Mouse (Mus musculus) lung, embryonic 14.5 days (tissue): ENCODE measurements at regions not wholly inside any gene's neighbourhood (a gene's known extent, or its start where the extent isn't known, plus 50 kb on each side); places are given as distances from the start of the nearest gene placed in this dataset.

Experiments
- ATAC-seq: fragments of 200-750 bp; cut with Nextera tagmentation; 2 replicates; pipeline ENCODE4 v1.8.0; 2017; ENCODE audit warnings: mild to moderate bottlenecking, moderate TSS enrichment, moderate library complexity; ENCODE audit not compliant: insufficient read depth
- DNase-seq: peaks from one replicate; pipeline ENCODE4 v3.0.0-alpha.2; 2015
- H3K27ac ChIP-seq: fragments of 300-500 bp; sonication (generic); 2 replicates; pipeline ENCODE4 v1.5.1; 2014; ENCODE audit warnings: low read depth, mild to moderate bottlenecking, moderate library complexity
- H3K27me3 ChIP-seq: fragments of 300-500 bp; sonication (generic); 2 replicates; pipeline ENCODE4 v1.6.1; 2014; ENCODE audit warnings: low read length, control low read depth; ENCODE audit not compliant: insufficient read depth
- H3K36me3 ChIP-seq: fragments of 300-500 bp; sonication (generic); 2 replicates; pipeline ENCODE4 v1.6.1; 2014; ENCODE audit warnings: control low read depth; ENCODE audit not compliant: insufficient read depth
- H3K4me1 ChIP-seq: fragments of 300-500 bp; sonication (generic); 2 replicates; pipeline ENCODE4 v1.6.1; 2014; ENCODE audit warnings: antibody characterized with exemption, control low read depth; ENCODE audit not compliant: insufficient read depth
- H3K4me2 ChIP-seq: fragments of 300-500 bp; sonication (generic); 2 replicates; pipeline ENCODE4 v1.6.1; 2014; ENCODE audit warnings: mild to moderate bottlenecking
- H3K4me3 ChIP-seq: fragments of 300-500 bp; sonication (generic); 2 replicates; pipeline ENCODE4 v1.5.1; 2014; ENCODE audit warnings: low read depth, low read length
- H3K9ac ChIP-seq: fragments of 300-500 bp; sonication (generic); 2 replicates; pipeline ENCODE4 v1.6.1; 2014
- H3K9me3 ChIP-seq: fragments of 300-500 bp; sonication (generic); 2 replicates; pipeline ENCODE4 v1.6.1; 2016; ENCODE audit warnings: low read depth, low read length, control low read depth
- CTCF ChIP-seq: IDR thresholded peaks from 2 replicates; pipeline ENCODE4 v1.5.1; 2016; ENCODE audit warnings: antibody characterized with exemption, low read depth
- WGBS: fragments of 180-500 bp; shearing (Covaris S2); extraction: QIAGEN DNeasy Blood & Tissue Kit; methylation state at CpG from one replicate; pipeline ENCODE4 v1.1.7; 2014; 5-methylcytosine and 5-hydroxymethylcytosine counted together

DNA sequence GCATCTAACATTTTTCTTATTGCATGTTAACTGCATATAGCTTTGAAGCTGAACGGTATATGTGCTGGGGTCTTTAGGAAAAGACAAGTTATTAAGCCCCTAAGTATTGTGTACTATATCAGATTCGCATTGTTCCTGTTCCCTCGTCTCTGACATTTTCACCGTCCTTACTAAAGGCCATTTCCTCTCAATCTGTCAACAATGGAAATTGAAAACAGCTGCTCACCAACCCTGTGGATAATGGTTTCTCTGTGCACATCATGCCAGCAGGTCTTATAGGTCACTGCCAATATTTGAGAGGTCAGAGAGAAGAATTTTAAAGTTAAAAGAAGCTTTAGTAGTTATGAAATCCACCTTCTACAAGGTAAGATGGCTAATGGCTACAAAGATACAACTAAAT is 797.4 kb upstream of the Impad1 start:
- no peak overlapping the region for H3K27ac ChIP-seq
- H3K4me2 ChIP-seq, result no peak overlapping the region
- 29% methylated on average over 4 of the region's 4 CpGs for WGBS
- no peaks in the 10 kb centered on the region for H3K27me3 ChIP-seq
- no peaks in the 10 kb centered on the region for H3K4me1 ChIP-seq
- H3K9ac ChIP-seq, result no peak overlapping the region
- DNase-seq (peak; percentile 5), ATAC-seq (no peak)
- TF ChIP-seq CTCF, result no peak
- H3K36me3 ChIP-seq, result no peaks in the 10 kb centered on the region
- H3K4me3 ChIP-seq, result no peak overlapping the region
- no peaks in the 10 kb centered on the region for H3K9me3 ChIP-seq

DNA sequence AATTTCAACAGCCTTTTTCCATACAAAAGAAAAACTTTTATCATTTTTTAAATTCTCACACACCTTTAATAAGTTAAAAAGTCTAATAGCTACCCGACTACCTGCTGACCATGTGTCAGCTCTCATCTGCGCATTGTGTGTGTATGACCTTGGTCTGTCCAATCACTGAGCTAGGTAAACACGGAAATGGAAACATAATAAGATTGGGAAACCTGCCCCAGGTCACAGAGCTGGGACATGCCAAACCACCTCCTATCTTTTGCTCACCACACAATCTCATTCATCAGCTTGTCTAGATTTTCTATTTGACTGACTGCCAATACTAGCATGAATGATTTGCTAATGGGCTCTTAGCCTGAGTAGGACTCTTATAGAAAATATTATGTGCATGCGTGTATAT is 794.3 kb upstream of the Impad1 start:
- H3K36me3 ChIP-seq, result no peaks in the 10 kb centered on the region
- no peak overlapping the region for H3K9ac ChIP-seq
- ATAC-seq, result no peak
- TF ChIP-seq CTCF, result no peak
- WGBS, result 81% methylated on average over 4 of the region's 4 CpGs
- H3K27me3 ChIP-seq, result no peaks in the 10 kb centered on the region
- H3K9me3 ChIP-seq, result no peaks in the 10 kb centered on the region
- H3K4me3 ChIP-seq, result no peak overlapping the region
- DNase-seq, result no peak
- no peak overlapping the region for H3K27ac ChIP-seq
- no peak overlapping the region for H3K4me2 ChIP-seq
- H3K4me1 ChIP-seq, result no peaks in the 10 kb centered on the region

DNA sequence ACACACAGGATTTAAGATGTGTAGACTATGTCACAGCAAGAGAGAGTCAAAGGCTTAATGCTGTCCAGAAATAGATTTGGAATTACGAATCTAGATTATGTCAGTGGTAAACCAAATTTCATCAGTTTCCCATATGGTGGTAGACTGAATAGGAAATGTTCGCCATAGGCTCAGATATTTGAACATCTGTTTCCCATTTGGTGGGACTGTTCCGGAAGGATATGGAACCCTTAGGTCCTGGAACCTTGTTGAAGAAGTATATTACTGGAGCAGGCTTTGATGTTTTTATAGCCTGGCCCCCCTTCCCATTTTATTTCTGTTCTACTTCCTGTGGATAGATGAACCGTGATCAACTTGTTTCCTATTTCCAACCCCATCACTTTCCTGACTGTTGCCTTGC is 792.0 kb upstream of the Impad1 start:
- Histone ChIP-seq H3K36me3 (no peaks in the 10 kb centered on the region), H3K9me3 (no peaks in the 10 kb centered on the region), H3K27me3 (no peaks in the 10 kb centered on the region), H3K4me3 (no peak overlapping the region), H3K27ac (no peak overlapping the region), H3K4me1 (no peaks in the 10 kb centered on the region), H3K4me2 (no peak overlapping the region), H3K9ac (no peak overlapping the region)
- no peak for ATAC-seq
- no peak for DNase-seq
- no peak for TF ChIP-seq CTCF
- WGBS, result 73% methylated on average over 4 of the region's 4 CpGs

DNA sequence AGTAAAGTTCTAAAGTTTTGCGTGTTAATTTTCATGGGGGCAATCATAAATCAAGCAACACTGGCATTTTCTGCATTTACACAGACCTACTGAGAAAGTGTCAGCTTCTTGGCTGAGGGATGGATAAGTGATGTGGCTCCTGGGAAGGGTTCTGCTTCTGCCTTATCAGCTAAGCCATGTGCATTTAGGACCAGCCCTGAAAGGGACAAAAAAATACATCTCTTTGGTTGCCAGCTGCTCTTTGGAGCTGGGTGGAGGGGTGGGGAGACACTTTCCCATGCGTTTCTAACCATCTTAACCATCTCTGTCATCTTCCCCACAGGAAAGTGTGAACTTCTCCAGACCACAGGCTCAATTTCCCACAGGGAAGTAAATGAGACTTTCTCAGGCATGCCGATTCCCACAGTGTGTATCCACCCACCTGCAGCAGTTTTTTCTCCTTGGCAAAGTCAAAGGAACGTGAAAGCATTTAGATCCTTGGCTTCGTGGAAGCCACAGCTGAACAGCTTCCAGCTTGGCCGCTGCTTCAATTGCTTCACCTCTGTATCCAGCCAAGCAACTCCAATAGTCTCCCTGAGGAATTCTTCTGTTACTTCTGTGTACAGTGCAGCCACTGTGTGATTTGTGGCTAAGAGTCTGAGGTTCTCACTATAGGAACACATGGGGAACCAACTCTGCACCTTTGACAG is 791.0 kb upstream of the Impad1 start:
- H3K4me3 ChIP-seq, result no peak overlapping the region
- H3K9ac ChIP-seq, result no peak overlapping the region
- no peak for TF ChIP-seq CTCF
- no peaks in the 10 kb centered on the region for H3K36me3 ChIP-seq
- H3K27ac ChIP-seq, result no peak overlapping the region
- peak; percentile 41; the same call in 1 of the 2 replicates for ATAC-seq
- H3K4me1 ChIP-seq, result no peaks in the 10 kb centered on the region
- no peaks in the 10 kb centered on the region for H3K27me3 ChIP-seq
- H3K9me3 ChIP-seq, result no peaks in the 10 kb centered on the region
- WGBS, result 53% methylated on average over 6 of the region's 6 CpGs
- peak; percentile 25 for DNase-seq
- H3K4me2 ChIP-seq, result no peak overlapping the region

DNA sequence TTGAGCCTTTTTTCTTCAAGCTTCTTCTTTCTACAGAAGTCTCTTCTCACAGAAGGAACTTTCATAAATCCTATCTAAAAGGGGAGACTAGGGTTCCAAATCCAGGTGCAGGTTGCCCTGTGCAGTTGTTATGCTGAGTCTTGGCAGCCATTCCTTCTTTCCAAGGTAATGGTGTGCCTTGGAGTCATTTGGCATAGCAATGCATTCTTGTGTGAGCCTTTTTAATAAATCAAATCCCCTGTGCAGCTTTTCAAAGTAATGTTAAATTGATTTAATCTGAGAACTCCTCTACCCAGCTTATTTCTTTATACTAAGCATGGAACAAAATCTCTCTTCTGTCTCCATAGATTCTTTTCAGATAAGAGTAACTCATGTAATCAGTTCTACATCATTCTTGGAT is 774.9 kb upstream of the Impad1 start:
- Histone ChIP-seq H3K9me3 (no peaks in the 10 kb centered on the region), H3K4me3 (no peak overlapping the region), H3K9ac (no peak overlapping the region), H3K36me3 (no peaks in the 10 kb centered on the region), H3K27me3 (no peaks in the 10 kb centered on the region), H3K4me1 (no peaks in the 10 kb centered on the region), H3K4me2 (no peak overlapping the region), H3K27ac (no peak overlapping the region)
- DNase-seq (no peak), ATAC-seq (no peak)
- no peak for TF ChIP-seq CTCF

DNA sequence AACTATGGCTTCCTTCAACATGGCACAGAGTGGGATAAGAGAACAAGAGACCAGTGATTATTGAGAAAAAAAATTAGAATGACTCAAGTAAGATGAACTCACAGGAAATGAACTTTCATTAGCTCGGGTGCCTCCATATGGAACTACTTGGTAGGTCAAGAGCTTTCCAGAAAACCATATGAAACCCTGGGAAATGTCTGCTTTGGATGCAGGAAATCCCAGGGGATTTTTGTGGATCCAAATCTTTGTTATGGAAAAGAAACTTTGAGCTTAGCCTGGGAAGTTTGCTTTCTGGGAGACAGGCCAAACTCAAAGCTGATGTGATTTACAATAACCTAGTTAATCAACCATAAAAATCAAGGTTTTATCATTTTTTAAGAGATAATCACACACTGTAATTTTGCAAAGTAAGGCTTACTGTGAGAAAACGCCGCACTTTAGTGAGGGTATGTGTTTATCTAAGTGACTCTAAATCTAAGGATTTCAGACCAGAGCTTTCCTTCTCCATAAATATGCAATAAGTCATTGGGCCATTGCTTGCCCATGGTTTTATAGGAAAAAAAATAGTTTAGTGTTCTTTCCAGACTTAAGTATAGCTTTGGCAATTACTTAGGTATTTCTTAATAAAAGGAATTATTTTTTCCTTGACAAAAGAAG is 767.0 kb upstream of the Impad1 start:
- peak; percentile 72 for DNase-seq

DNA sequence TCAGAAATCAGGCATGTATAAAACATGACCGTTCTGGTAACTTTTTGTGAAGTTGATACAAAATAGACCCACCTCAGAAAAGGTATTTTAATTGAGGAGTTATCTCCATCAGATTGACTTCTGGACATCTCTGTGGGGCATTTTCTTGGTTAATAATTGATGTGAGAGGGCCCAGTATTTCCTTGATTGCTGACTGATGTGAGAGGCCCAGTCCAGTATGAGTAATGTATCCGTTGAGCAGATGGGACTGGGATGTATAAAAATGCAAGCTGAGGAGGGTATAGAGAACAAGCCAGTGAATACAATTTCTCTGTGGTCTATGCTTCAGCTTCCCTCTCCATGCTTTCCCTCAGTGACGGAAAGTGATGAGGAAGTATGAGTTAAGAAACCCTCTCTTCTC is 747.0 kb upstream of the Impad1 start:
- Histone ChIP-seq H3K4me2 (no peak overlapping the region), H3K36me3 (no peaks in the 10 kb centered on the region), H3K9me3 (no peaks in the 10 kb centered on the region), H3K4me3 (no peak overlapping the region), H3K9ac (no peak overlapping the region), H3K4me1 (no peaks in the 10 kb centered on the region), H3K27me3 (no peaks in the 10 kb centered on the region), H3K27ac (no peak overlapping the region)
- 73% methylated on average over 3 of the region's 3 CpGs for WGBS
- TF ChIP-seq CTCF, result no peak
- DNase-seq (no peak), ATAC-seq (no peak)

More for the DNA sequence above, 767.0 kb upstream of the Impad1 start:
- 48% methylated on average over 3 of the region's 3 CpGs for WGBS
- Histone ChIP-seq H3K9me3 (no peaks in the 10 kb centered on the region), H3K4me3 (no peak overlapping the region), H3K27ac (no peak overlapping the region), H3K4me1 (no peaks in the 10 kb centered on the region), H3K36me3 (no peaks in the 10 kb centered on the region), H3K4me2 (no peak overlapping the region), H3K27me3 (no peaks in the 10 kb centered on the region), H3K9ac (no peak overlapping the region)
- ATAC-seq, result peak; percentile 35; the same call in 1 of the 2 replicates
- TF ChIP-seq CTCF, result no peak
